Mouse (Mus musculus) kidney, postnatal 36 days (tissue): Measurements from ENCODE around the gene Dpf3.

Source experiments
- DNase-seq, 2 experiments: peaks; one replicate each; pipeline ENCODE4 v3.0.0; 2021 to 2022; ENCODE audit warnings: mixed read lengths in 2 of 2

The Dpf3 gene

DNA sequence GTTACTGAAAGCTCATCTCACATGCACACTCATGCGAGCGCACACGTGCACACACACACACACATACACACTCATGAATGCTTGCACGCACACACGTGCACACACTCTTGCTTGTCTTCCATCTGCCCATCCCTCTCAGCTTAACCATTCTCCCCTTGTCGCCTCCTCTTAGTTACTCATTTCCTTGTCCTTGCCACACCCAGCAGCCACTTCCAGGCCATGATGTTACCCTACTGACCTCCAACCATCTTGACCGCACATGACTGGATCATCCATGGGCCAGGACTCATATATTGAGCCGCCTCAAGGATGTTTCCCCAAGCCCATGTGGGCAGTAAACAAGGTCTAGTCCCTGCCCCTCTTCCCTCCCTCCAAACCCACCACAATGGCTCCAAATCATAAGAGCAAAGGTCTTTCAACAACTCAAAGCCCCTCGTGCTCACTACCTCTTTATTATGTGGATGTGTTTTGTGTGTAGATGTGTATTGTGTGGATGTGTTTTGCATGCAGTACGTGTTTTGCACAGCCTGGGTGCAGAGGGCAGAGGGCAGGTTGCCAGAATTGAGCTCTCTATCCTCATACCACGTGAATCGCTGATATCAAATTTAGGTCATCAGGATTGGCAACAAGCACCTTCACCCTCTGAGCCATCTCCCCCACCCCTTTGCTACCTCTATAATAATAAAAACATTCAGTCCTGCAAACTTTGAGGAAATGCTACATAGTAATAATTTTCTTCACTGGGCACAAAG, 82.0 kb downstream of the Dpf3 start:
- DNase-seq, result peak; percentile 27 to 46

- DNase-seq, result no peak
These were observed 85.2 kb downstream of the Dpf3 start for GRCm38 (mm10) chr12:83402270-83402669.

- DNase-seq, result no peak
These were observed 95.5 kb downstream of the Dpf3 start for GRCm38 (mm10) chr12:83392011-83392410.

- DNase-seq, result no peak
These were observed 100.0 kb downstream of the Dpf3 start for GRCm38 (mm10) chr12:83387554-83387953.

GRCm38 (mm10) chr12:83381072-83381471, 106.4 kb downstream of the Dpf3 start:
- DNase-seq, result no peak

- peak in 1 of 2 experiments; percentile 25 for DNase-seq
These were observed 107.5 kb downstream of the Dpf3 start for GRCm38 (mm10) chr12:83380016-83380415.

DNA sequence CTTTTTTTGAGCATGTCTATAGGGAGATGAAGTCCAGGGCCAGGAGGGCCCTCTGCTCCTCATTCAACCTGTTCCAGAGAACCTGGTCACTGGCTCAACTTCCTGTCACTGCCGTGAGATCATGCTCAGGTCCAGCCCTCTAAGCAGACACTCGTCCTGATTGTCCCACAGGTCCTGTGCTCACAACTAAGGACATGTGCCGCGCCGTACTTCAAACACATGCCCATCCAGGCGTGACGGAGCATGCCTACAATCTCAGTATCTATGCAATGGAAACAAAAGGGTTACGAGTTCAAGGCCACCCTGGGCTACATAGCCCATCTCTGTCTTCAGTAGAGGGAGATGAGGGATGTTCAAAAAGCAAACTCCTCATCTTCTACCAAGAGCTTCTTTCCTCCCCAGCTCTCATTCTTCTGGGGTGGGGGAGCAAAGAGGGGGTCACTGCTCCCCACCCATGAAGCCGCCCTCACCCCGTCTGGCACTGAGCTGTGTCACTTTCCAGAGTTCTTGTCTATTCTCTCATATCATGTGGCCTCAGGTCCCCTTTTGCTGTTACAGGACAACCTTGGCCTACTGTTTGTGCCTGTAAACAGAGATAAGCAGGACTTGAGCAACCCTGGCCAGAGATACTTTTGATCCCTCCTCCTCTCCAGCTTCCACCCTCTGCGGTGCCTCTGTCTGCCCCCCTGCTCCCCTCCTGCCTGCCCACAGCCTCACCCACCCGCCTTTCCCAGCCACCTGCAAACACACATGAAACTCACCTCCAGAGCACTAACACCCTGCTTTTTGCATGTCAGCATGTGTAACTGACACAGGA, 112.3 kb downstream of the Dpf3 start:
- DNase-seq, result no peak

DNA sequence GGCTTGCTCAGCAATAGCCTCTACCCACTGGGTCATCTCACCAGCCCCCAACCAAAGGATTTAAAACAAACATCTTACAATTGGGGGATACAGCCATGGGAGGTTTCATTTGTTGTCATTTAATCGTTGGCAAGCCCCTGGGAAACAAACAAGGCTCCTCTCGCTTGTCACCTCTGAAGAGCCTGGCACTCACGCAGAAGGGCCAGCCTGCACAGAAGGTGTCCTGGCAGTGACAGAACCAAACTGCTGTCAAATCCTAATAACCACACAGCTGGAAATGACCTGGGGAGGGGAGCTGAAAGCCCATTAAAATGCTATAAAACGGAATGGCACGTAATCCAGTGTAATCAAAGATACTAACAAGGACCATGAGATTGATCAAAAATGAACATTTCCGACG, 114.4 kb downstream of the Dpf3 start:
- no peak for DNase-seq

DNA sequence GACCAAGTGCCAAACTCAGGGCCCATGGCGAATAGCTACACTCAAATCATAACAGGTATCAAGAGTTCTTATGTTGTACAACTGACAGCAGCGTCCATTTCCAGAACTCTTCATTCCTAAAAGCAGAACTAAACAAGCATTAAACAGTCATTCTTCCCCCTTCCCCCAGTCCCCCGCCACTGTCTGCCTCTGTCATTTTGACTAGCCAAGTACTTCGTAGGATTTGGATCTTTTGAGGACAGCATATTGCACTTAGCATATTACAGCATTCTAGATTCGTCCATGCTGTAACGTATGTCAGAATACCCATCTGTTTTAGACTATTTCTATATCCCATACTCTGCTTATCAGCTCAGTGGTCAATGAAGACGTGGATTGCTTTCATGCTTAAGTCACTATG, 115.2 kb downstream of the Dpf3 start:
- no peak for DNase-seq

DNA sequence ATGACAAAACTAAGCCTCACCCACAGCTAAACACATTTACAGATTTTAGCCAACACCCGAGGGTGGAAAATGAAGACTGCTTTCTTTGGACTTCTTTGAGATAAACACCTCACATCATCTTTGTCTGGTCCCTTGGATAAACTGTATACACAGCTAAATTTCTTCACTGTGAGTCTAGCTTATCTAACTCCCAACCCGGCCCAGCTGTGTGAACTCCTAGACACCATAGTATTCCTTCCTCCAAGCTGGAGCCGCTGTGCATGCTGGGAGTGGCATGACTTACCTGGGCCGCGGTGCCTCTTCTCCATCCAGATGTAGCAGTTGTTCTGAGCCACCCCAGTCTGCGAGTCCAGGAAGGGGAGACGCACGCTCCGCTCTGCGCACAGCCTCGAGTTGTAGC, 117.3 kb downstream of the Dpf3 start:
- DNase-seq, result no peak

GRCm38 (mm10) chr12:83369416-83369815, 118.1 kb downstream of the Dpf3 start:
- no peak for DNase-seq

DNA sequence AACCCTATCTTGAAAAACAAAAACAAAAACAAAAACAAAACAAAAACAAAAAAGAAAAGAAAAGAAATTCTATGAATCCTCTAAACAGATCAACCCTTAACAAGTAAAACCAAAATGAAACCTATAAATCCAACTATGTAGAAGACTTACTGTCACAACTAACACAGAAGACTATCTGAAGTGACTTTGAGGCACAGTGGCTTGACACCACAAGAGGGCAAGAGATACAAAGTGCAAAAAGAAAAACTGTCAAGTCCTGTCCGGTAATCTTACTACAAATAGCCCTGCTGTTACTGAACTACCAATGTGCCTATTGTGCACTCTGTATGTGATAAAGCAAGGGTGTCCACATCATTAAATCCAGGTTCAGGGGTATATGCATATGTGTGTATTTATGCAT, 120.0 kb downstream of the Dpf3 start:
- DNase-seq, result no peak

GRCm38 (mm10) chr12:83364771-83365170, 122.7 kb downstream of the Dpf3 start:
- no peak for DNase-seq

GRCm38 (mm10) chr12:83361801-83362200, 125.7 kb downstream of the Dpf3 start:
- DNase-seq, result no peak

DNA sequence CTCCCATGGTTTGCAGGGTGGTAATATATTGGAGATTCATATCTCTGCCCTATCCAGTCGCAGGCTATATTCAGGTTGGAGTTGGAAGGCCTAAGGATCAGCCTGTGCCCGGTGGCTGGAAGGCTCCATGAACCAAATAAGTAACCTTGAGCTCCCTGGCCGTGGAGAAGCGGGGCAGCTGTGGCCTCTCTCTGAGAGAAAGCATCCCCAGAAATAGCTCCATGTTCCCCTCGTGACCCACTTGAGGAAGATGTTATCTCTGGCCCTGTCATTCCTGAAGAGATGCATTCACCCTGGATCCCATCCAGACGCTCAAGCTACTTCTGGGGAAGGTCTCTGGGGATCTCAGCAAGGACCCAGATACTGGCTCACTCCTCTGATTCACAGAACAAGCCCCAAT, 134.9 kb downstream of the Dpf3 start:
- DNase-seq, result no peak

GRCm38 (mm10) chr12:83349736-83350135, 137.8 kb downstream of the Dpf3 start:
- no peak for DNase-seq

DNA sequence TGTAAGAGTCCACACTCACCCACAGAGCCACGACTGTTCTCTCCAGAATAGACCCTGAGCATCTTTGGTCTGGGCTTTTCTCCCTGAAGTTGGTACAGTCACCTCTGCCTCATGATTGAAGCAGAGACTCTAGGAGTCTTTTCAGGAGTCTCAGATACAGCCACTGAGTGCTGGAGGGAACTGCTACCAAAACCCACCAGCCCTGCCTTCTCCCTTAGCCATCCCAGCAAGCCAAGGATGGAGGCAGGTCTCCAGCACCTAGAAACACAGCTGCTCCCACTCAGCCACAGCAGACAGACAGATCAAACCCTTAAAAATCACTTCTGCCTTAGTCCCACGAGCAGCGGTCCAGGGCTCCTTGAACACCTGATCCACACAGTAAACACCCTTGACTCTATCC, 139.3 kb downstream of the Dpf3 start:
- no peak for DNase-seq

DNA sequence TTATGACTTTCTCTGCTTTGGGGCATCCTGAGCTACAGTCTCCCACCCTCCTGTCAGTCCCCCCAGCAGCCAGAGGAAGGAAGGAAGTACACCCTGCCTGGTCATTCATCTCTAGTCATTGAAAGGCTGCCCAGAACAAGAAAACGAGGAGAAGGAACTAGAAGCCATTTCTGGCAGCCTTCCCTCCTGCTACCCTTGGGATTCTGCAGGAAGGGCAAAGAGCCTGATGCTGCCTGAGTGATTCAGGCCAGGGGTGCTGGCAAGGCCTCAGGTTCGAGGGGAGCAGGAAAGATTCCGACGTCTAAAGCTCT, 144.7 kb downstream of the Dpf3 start:
- DNase-seq, result peak; percentile 73 to 76

DNA sequence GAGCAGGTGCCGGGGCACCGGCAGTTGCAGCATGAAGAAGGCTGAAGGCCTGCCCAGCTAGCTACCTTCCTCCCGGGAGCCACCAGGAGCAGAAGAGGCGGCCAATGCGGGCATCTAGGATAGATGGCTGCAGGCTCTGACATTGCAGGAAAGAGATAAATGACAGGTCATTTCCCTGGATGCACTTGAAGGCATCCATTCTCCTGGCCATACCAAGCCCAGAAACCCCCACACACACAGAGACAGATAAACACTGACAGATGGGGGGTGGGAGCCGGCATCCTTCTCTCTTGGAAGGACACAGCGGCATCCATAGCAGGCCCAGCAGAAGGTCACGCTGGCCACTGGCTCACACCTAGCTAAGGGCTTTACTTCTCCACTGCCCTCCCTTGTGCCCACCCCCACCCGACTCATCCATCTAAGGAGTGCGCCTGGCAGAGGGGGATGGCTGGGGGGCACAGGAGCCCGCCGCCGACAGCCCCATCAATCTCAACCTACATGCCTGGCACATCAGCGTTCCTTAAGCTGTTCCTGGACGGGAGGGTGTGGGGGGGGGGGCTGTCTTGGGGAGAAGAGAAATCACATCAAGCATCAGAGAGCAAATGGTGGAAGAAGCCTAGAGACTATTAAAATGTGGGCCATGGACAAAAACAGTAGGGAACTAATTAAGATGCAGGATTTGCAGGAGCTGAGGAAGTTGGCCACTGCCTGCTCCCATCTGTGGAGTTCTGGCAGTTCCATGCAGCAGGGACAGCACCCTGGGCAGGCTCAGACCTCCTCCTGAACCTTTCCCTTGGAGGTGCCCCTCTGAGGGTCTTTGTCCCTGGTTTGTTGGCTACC, 145.3 kb downstream of the Dpf3 start:
- no peak for DNase-seq

DNA sequence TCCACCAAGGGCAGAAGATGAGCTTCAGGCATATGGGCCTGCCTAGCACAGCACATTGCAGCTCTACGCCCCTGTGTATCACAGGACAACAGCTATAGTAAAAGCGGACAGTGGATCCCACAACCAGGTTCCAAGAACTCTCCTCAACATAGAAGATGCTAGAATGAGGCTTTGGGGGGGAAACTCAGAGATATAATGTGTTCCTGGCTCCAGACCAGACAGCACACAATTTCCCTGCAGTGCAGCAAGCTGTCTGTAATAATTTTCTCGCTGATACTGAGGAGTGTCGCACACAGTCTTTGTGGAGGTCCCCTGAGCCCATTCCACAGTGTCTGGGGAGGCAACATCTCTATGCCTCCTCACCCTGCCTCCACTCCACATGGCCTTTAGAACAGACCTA, 146.6 kb downstream of the Dpf3 start:
- DNase-seq, result no peak

DNA sequence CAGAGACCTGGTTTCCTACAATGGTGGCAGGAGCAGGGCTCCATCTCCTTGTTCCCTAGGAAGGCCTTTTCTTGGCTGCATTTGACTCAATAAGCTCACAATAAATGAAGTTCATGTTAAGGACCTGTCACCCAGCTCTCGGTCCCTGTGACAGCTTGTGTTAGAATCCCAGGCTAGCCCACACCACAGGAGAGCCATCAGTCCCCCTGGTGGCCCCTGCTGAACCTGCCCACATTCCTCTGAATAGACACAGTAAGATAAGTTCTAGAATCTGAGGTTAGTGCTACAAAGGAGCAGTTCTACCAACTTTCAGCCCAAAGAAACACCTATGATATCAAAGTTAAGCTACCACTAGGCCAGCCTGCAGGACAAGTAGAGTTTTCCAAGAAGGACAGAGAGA, 149.2 kb downstream of the Dpf3 start:
- DNase-seq, result no peak

DNA sequence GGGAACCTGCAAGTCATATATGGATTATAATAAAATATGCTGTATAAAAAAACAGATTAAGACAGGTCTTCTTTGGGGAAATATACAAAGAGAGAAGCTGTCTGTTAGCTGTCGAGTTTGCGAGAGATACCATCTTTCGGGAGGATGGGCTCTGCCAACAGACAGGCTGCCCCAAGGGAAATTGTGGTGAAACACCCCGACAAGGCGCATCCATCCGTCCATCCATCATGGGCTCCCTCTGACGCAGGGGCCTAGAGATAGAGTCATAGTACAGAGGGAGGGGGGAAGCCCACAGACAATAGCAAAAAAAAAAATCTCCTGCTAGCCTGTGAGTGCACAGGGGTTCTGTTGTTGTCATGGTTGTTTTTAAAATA, 149.8 kb downstream of the Dpf3 start:
- no peak for DNase-seq

DNA sequence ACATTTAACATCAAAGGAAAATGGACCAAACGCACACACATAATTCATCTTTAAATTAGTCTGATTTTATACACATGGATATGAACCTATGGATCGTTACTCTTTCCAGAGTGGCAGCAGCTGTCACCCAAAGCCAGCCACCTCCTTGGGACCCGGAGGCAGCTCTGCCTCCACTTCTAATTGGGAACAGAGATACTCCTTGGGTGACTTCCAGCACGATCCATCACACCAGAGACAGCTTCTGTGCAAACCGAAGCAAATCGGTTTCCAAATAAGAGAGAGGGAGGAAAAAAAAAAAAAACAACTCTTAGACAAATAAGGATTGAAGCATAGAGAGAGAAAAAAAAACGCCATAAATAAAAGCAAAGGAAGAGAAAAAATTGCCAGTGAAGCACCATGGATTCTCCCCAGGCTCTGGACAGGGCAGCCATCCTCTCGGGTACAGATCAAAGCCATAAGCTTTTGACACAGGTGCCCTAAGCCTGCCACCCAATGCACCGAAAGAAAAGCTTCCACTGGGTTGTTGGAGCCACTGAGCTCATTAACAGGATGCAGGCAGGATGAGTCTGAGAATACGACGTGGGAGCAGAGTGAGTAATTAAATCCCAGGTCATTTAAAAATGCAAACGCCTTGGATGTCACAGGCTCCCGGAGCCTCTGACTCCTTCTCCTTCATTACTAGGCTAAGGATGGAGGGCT, 150.3 kb downstream of the Dpf3 start:
- peak; percentile 21 to 36 for DNase-seq
